Mouse (Mus musculus): ENCODE measurements at regions not wholly inside any gene's neighbourhood (a gene's known extent, or its start where the extent isn't known, plus 50 kb on each side); places are given as distances from the start of the nearest gene placed in this dataset.

GRCm38 (mm10) chr11:56116553-56117232 is 75.9 kb upstream of the Nmur2 start:
- Histone ChIP-seq H3K36me3 (ENCODE audit: insufficient read depth, low read length) (no peaks in the 10 kb centered on the region), H3K9ac (ENCODE audit: low read depth, low read length) (no peak overlapping the region), H3K27me3 (ENCODE audit: insufficient read depth, low read length) (no peaks in the 10 kb centered on the region), H3K4me2 (ENCODE audit: low read length) (no peak overlapping the region), H3K4me3 (replicated peaks; ENCODE audit: low read depth, low read length) (no peak overlapping the region), H3K9me3 (replicated peaks; ENCODE audit: low read length) (no peaks in the 10 kb centered on the region), H3K27ac (no peak overlapping the region), H3K4me1 (replicated peaks; ENCODE audit: insufficient read depth, low read length) (no peaks in the 10 kb centered on the region)
- ATAC-seq (replicated peaks; ENCODE audit: low FRiP score, low read depth): no peak
- TF ChIP-seq CTCF (IDR thresholded peaks at IDR 0.05; ENCODE audit: low read depth): peak; percentile 70
- WGBS: 53% methylated on average over 12 of the region's 12 CpGs
- DNase-seq (ENCODE audit: low spot score): peak; percentile 61

GRCm38 (mm10) chr11:56107929-56108328 is 67.1 kb upstream of the Nmur2 start:
- Histone ChIP-seq H3K9me3 (replicated peaks; ENCODE audit: low read length) (no peaks in the 10 kb centered on the region), H3K36me3 (ENCODE audit: insufficient read depth, low read length) (no peaks in the 10 kb centered on the region), H3K4me1 (replicated peaks; ENCODE audit: insufficient read depth, low read length) (no peaks in the 10 kb centered on the region), H3K4me3 (replicated peaks; ENCODE audit: low read depth, low read length) (no peak overlapping the region), H3K9ac (ENCODE audit: low read depth, low read length) (no peak overlapping the region), H3K4me2 (ENCODE audit: low read length) (no peak overlapping the region), H3K27ac (no peak overlapping the region), H3K27me3 (ENCODE audit: insufficient read depth, low read length) (no peaks in the 10 kb centered on the region)
- peak; percentile 90 for TF ChIP-seq CTCF (IDR thresholded peaks at IDR 0.05; ENCODE audit: low read depth)
- ATAC-seq (replicated peaks; ENCODE audit: low FRiP score, low read depth) (no peak), DNase-seq (ENCODE audit: low spot score) (peak; percentile 83)
- WGBS: 9% methylated on average over 3 of the region's 3 CpGs

- DNase-seq (ENCODE audit: low spot score) (peak; percentile 66), ATAC-seq (replicated peaks; ENCODE audit: low FRiP score, low read depth) (no peak)
- Histone ChIP-seq H3K27me3 (ENCODE audit: insufficient read depth, low read length) (no peaks in the 10 kb centered on the region), H3K9me3 (replicated peaks; ENCODE audit: low read length) (no peaks in the 10 kb centered on the region), H3K36me3 (ENCODE audit: insufficient read depth, low read length) (no peaks in the 10 kb centered on the region), H3K9ac (ENCODE audit: low read depth, low read length) (no peak overlapping the region), H3K4me3 (replicated peaks; ENCODE audit: low read depth, low read length) (no peak overlapping the region), H3K4me1 (replicated peaks; ENCODE audit: insufficient read depth, low read length) (no peaks in the 10 kb centered on the region), H3K4me2 (ENCODE audit: low read length) (no peak overlapping the region), H3K27ac (no peak overlapping the region)
- peak; percentile 86 for TF ChIP-seq CTCF (IDR thresholded peaks at IDR 0.05; ENCODE audit: low read depth)
- 24% methylated on average over 4 of the region's 4 CpGs for WGBS
Observed at GRCm38 (mm10) chr11:56105632-56106031, 64.8 kb upstream of the Nmur2 start.

- no peaks in the 10 kb centered on the region for H3K27me3 ChIP-seq (ENCODE audit: insufficient read depth, low read length)
- H3K9ac ChIP-seq (ENCODE audit: low read depth, low read length): no peak overlapping the region
- 68% methylated on average over 2 of the region's 2 CpGs for WGBS
- H3K27ac ChIP-seq: no peak overlapping the region
- DNase-seq (ENCODE audit: low spot score) (no peak), ATAC-seq (replicated peaks; ENCODE audit: low FRiP score, low read depth) (no peak)
- H3K4me2 ChIP-seq (ENCODE audit: low read length): no peak overlapping the region
- H3K4me1 ChIP-seq (replicated peaks; ENCODE audit: insufficient read depth, low read length): no peaks in the 10 kb centered on the region
- no peaks in the 10 kb centered on the region for H3K9me3 ChIP-seq (replicated peaks; ENCODE audit: low read length)
- TF ChIP-seq CTCF (IDR thresholded peaks at IDR 0.05; ENCODE audit: low read depth): no peak
- H3K4me3 ChIP-seq (replicated peaks; ENCODE audit: low read depth, low read length): no peak overlapping the region
- H3K36me3 ChIP-seq (ENCODE audit: insufficient read depth, low read length): no peaks in the 10 kb centered on the region
Observed at GRCm38 (mm10) chr11:56092891-56093290, 52.1 kb upstream of the Nmur2 start.
